Mouse (Mus musculus) A20 (cell line): ENCODE measurements at regions not wholly inside any gene's neighbourhood (a gene's known extent, or its start where the extent isn't known, plus 50 kb on each side); places are given as distances from the start of the nearest gene placed in this dataset.

Experiments used
- DNase-seq: peaks from one replicate; pipeline ENCODE4 v3.0.0-alpha.2; 2011; ENCODE audit warnings: low read depth, low spot score

- no peak for DNase-seq
These were observed 424.0 kb downstream of the Ptprc start for GRCm38 (mm10) chr1:137751446-137751961.

GRCm38 (mm10) chr1:137750894-137751293 is 424.6 kb downstream of the Ptprc start:
- DNase-seq: no peak

DNA sequence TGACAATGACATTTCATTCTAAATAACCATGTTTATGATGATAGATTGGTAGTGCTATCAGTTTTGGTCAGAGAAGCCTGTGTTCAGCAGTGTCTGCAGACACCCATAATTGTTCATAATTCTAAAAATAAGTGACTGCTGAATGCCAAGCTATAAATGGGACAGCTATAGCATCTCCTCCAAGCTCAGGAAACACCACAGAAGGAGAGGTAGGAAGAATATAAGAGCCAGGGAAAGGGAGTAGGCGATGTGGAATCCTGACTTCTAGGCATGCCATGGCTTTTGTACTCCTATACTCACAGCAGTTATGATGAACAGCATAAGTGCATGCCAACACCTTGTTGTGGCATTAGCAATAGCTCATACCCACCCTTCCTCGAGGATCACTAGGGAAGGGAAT is 429.4 kb downstream of the Ptprc start:
- DNase-seq: no peak

GRCm38 (mm10) chr1:137738157-137738851 is 437.2 kb downstream of the Ptprc start:
- DNase-seq: no peak

GRCm38 (mm10) chr1:137703882-137704281 is 471.6 kb downstream of the Ptprc start:
- DNase-seq: no peak

DNA sequence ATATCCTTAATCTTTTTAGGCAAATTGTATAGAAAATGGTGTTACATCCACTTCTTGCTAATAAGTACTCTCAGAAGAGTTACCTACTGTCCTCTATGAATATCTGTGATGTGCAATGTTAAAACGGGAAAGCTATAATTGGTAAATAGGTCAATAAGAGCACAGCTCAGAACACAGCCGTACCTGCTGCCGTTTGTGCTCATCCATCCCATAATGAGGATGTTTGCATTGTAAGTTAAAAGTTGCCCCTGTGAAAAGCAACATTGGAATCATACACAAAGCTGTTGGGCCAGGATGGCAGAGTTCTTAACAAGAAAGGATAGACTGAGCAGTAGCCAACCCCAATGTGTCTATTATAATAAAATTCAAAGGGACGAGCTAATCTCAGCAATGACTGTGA is 476.6 kb downstream of the Ptprc start:
- DNase-seq: no peak

- DNase-seq: no peak
These were observed 478.2 kb downstream of the Ptprc start for GRCm38 (mm10) chr1:137697289-137697688.

- no peak for DNase-seq
These were observed 478.7 kb downstream of the Ptprc start for GRCm38 (mm10) chr1:137696796-137697195.

GRCm38 (mm10) chr1:137695751-137696150 is 479.8 kb downstream of the Ptprc start:
- no peak for DNase-seq

DNA sequence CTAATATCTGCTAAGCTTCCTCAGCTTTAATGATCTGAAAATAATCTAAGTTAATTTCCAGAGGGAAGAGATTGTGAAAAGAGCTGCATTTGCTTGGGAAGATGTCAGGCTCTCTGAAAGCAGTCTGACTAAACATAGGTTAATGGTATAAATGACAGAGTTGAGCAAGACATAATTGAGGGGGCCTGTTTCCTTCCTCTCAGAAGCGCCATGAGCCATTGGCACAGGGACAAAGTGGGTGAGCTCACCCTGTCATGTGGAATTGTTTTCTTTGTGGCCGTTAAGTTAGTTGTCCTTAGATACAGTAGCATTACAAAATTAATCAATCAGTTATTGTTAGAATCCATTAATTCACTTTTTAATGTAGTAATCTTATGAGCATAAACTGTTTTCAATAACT is 483.0 kb downstream of the Ptprc start:
- DNase-seq: no peak

DNA sequence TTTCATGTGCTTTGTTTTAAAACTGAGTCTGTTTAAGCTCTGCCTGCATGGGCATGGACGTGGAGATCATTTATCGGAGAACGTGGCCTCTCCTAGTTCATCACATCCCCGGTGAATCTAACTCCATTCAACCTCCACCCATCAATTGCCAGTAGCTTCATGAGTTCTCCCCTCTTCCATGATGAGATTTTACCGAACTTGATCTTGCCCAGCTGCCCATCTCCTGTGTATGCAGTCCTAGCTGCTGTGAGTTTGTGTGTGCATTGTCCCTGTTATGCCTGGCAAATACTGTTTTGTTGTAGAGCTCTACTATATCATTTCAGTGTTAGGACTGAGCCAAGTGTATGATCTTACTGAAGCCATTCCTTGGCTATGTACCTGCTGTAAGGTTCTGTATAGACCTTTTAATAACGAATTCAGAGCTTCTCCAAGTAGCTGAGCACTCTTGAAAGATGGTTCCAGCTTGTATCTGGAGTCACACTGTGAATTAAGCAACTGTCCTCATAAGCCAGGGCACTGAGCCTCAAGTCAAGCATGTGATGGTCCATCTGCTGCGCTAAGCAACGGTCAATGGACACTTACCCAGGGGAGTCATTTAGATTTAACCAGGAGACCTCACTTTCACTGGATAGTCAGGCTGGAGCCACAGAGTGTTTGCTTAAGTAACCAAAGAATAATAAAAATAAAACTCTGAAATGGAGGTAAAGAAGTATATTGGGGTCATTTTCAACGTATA is 484.5 kb downstream of the Ptprc start:
- DNase-seq: no peak

DNA sequence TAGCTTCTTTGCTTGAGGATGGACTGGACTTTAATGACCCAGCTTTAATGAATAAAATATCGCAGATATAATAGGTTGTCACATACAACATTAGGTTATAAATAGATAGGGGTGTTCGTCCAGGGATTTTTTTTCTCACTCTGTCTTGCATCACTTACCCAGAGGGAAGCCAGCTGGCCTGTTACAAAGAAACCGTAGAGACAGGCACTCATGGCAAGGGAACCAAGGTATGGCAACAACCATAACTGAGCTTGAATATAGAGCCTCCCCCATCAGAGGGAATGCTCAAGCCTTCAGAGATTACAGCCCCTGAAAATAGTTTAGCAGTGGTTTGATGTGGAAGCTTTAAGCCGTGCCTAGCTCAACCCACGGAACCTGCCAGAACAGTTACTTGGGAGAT is 504.9 kb downstream of the Ptprc start:
- DNase-seq: no peak

DNA sequence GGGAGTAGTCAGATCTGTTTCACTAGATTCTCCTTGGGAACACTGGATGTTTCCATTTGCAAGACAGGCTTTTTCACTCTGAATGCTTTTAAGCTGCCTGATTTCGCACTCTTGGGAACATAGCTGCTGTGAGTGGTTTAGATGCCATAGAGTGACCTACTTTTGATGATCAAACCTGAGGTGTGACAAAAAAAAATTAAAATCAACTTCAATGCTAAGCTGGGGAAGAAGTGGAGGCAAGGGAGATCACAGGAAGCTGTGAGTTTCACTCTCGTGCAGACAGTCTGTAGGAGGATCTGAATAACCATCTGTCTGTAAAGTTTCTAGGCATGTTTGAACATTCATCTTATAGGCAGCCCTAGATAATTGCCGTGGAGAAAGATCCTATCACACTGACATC is 505.7 kb downstream of the Ptprc start:
- no peak for DNase-seq

- DNase-seq: no peak
These were observed 517.4 kb downstream of the Ptprc start for GRCm38 (mm10) chr1:137658141-137658540.

GRCm38 (mm10) chr1:137656900-137657458 is 518.5 kb downstream of the Ptprc start:
- no peak for DNase-seq

GRCm38 (mm10) chr1:137654171-137654570 is 521.3 kb downstream of the Ptprc start:
- DNase-seq: no peak

DNA sequence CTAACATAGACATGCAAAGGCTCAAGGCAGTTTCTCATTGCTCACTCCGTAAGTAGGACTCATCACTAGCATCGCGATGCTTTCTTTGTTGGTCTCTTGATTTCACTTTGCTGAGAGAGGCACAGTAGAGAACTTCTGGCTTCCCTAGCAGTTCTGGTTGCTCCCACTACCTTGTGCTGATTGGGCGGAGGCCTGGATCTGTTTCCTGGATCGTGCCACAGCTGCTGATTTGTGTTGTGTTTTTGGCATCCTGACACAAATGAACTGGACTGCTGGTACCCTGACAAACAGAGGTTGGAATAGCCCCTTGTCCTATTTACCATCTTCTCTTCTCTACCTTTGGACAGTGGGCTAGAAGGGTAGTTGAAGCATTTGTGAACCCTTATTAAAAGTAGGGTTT is 522.0 kb downstream of the Ptprc start:
- no peak for DNase-seq

- no peak for DNase-seq
These were observed 524.9 kb downstream of the Ptprc start for GRCm38 (mm10) chr1:137650629-137651028.

DNA sequence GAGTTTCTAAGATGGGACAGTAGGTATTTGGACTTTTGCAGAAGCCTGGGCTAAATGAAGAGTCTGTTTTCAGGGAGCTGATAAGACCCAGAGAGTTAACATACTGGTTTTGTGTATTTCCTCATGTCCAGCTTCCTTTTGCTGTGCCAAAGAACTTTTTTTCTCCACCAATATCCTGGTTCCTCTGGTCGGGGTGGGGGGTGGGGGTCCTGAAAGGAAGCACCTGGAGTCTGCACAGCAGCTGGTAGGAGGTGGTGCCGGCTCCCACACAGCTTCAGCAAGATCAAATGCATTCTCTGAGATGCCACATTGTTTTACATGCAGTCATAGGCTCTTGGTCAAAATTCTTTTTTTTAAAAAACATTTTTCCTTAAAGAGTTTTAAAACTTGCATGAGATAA is 525.4 kb downstream of the Ptprc start:
- DNase-seq: no peak

GRCm38 (mm10) chr1:137648832-137649231 is 526.7 kb downstream of the Ptprc start:
- DNase-seq: no peak

DNA sequence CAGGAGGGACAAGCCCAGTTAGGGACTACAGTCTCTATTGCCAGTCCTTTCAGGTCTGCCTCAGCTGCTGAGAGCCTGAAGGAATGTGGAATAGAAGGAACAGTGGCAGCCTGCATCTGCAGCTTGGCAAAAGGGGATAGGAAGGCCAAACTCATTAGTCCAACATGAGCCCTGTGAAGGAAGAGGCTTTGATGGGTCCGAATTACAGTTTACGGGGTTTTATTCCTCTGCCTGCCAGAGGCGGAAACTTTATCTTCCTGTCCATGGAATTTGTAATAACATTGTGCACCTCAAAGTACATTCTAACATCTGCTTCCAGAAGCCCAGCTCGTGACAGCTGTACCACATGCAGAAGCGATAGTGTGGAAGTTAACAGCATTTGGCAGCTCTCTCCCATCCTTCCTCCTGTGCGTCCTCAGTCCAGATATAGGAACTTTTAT is 530.9 kb downstream of the Ptprc start:
- no peak for DNase-seq

GRCm38 (mm10) chr1:137643508-137643907 is 532.0 kb downstream of the Ptprc start:
- no peak for DNase-seq

GRCm38 (mm10) chr1:137640848-137641247 is 534.7 kb downstream of the Ptprc start:
- no peak for DNase-seq
